Mouse (Mus musculus) skeletal muscle tissue, postnatal 0 days (tissue): Measurements from ENCODE around the gene Plekhn1. TPM values are rescaled to one million over a fixed set of nuclear protein-coding genes. Genes with fewer than 3 reads are reported as not detected.

ENCODE experiments used
- microRNA-seq, 2 experiments: library from miRNA; unstranded; fragments of <30 nt; microRNA quantifications; one replicate each; pipeline ENCODE4; 2016
- polyA plus RNA-seq: library from polyadenylated mRNA; unstranded; fragments of >200 nt; fragmentation: Nextera tagmentation; extraction: Ambion mirVana; gene quantifications from 2 replicates; pipeline ENCODE4 v1.2.1, GENCODE M21; 2015

Gene Plekhn1
- polyA plus RNA-seq = 7.1 TPM in 2 replicates

GRCm38 (mm10) chr4:156234701-156235213 is at the start of gene Plekhn1:
Gene Plekhn1 (minus strand): TSS chr4:156234857.

GRCm38 (mm10) chr4:156255078-156255839 is 20.6 kb upstream of the Plekhn1 start, which contains the start of gene Samd11:
Gene Samd11 (minus strand): TSS chr4:156255657.

GRCm38 (mm10) chr4:156235808-156236533 is 1.3 kb upstream of the Plekhn1 start, which contains the start of gene Noc2l:
Gene Noc2l (plus strand): TSS chr4:156236010.

GRCm38 (mm10) chr4:156215649-156216048 is 19.0 kb downstream of the Plekhn1 start, which contains the start of gene Perm1:
Gene Perm1 (plus strand): TSS chr4:156215868.

GRCm38 (mm10) chr4:156203001-156203412 is 31.6 kb downstream of the Plekhn1 start, which contains the start of gene AW011738:
Gene AW011738 (plus strand): TSS chr4:156203304.

GRCm38 (mm10) chr4:156200623-156201475 is 33.8 kb downstream of the Plekhn1 start, which contains the start of gene Isg15:
Gene Isg15 (minus strand): TSS chr4:156200818.

GRCm38 (mm10) chr4:156197131-156197828 is 37.4 kb downstream of the Plekhn1 start, which contains the start of gene Agrn:
Gene Agrn (minus strand): TSS chr4:156197488.

Small RNA genes within 50 kb of the gene (microRNA-seq; reads per million reads assigned to microRNA genes)
- 0.85 to 1.5 reads per million in 2 experiments for gene Mir7658

Other genes starting within 250 kb of the Plekhn1 start
- 8.4 and 8.5 TPM in 2 replicates for gene B3galt6, start 242.2 kb downstream of the Plekhn1 start, polyA plus RNA-seq
- 85.8 and 116 TPM in 2 replicates for gene Sdf4, start 242.0 kb downstream of the Plekhn1 start, polyA plus RNA-seq
- gene Tnfrsf4, start 221.0 kb downstream of the Plekhn1 start, polyA plus RNA-seq = 0.23 and 0.38 TPM in 2 replicates
- 1.0 and 1.3 TPM in 2 replicates for gene Tnfrsf18, start 208.7 kb downstream of the Plekhn1 start, polyA plus RNA-seq
- not detected in 2 replicates for gene Ttll10, start 175.4 kb downstream of the Plekhn1 start, polyA plus RNA-seq
- gene 9430015G10Rik, start 124.9 kb downstream of the Plekhn1 start, polyA plus RNA-seq = 4.9 and 5.1 TPM in 2 replicates
- 0.19 TPM in 1 of 2 replicates, not detected in the other for gene Rnf223, start 104.3 kb downstream of the Plekhn1 start, polyA plus RNA-seq
- gene Agrn, start 37.4 kb downstream of the Plekhn1 start, polyA plus RNA-seq = 9.7 and 10.3 TPM in 2 replicates
- 5.4 and 5.6 TPM in 2 replicates for gene Isg15, start 34.0 kb downstream of the Plekhn1 start, polyA plus RNA-seq
- 1.4 and 2.0 TPM in 2 replicates for gene AW011738, start 31.6 kb downstream of the Plekhn1 start, polyA plus RNA-seq
- gene Perm1, start 19.0 kb downstream of the Plekhn1 start, polyA plus RNA-seq = 17.7 and 19.9 TPM in 2 replicates
- 21.8 and 23.8 TPM in 2 replicates for gene Noc2l, start 1.2 kb upstream of the Plekhn1 start, polyA plus RNA-seq
- not detected in 2 replicates for gene Samd11, start 20.8 kb upstream of the Plekhn1 start, polyA plus RNA-seq
- gene Vmn2r-ps159, start 96.2 kb upstream of the Plekhn1 start, polyA plus RNA-seq = not detected in 2 replicates